Mouse (Mus musculus) Patski (cell line): Measurements from ENCODE around the gene 4930426L09Rik. TPM values are rescaled to one million over a fixed set of nuclear protein-coding genes. Genes with fewer than 3 reads are reported as not detected.

Source experiments
- ATAC-seq: fragments of 100-300 bp; one replicate; pipeline ENCODE4 v1.8.0; 2021
- CTCF ChIA-PET: fragments of 350-600 bp; sonication (Branson Sonifier 250); formaldehyde crosslinking; loops from one replicate; lab custom pipeline; 2022; ENCODE audit warnings: inconsistent platforms; lab: Charles Lee
- POLR2A ChIA-PET: fragments of 350-600 bp; sonication (Branson Sonifier 250); formaldehyde crosslinking; loops from one replicate; lab custom pipeline; 2022; ENCODE audit warnings: antibody characterized with exemption, inconsistent platforms; lab: Charles Lee
- DNase-seq: peaks from one replicate; pipeline ENCODE4 v3.0.0-alpha.2; 2011; ENCODE audit warnings: low read depth, low spot score
- H3K27me3 ChIP-seq: fragments of 371-371 bp; one replicate; pipeline ENCODE4 v1.5.1; 2021
- CTCF ChIP-seq: fragments of 100-300 bp; IDR thresholded peaks from one replicate; pipeline ENCODE4 v1.5.1; 2021
- in situ Hi-C: fragments of 300-500 bp; cut with MboI; formaldehyde crosslinking; loops from 3 replicates; pipeline ENCODE4 v1.11.1; 2018; ENCODE audit warnings: low pct_unique_long_range_greater_than_20kb, mixed read lengths
- polyA plus RNA-seq: library from polyadenylated mRNA; unstranded; gene quantifications from one replicate; pipeline ENCODE4 v1.2.3, GENCODE M21; 2021

4930426L09Rik gene
- polyA plus RNA-seq, 1 experiment from 2014 or later = 0.53 TPM

DNA sequence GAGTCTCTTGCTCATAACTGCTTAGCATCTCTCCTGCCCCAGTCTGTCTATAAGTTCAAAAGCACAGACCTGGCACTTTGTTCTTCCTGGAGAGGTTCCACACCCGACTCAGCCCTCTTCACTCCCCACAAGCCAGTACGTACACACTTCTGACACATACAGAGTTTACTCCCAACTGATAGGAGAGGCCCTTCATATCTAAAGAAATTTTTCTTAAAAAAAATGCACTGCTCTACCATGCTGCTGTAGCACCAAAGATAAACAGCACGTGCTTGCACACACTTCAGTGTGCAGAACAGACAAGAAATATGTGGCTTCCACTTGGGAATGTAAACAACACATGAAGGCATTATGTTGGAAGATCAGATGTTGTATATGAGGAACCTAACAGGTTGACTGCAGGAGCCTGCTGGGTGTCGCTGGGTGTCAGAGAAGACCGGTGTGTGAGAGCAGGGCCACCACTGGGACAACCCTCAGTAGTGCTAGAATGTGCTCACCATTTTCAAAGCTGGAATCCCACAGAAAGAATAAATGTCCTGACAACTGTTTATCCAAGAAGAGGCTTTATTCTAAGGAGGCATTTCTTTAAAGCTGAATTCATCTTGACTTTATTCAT lies 29.0 kb upstream of the 4930426L09Rik start:
- POLR2A ChIA-PET = interaction anchor here (1.2 kb wide), 1 partner anchor 12 kb away, joined by 3 read pairs; no protein-coding TSS in a partner anchor
- in situ Hi-C loops = no loop called here
- no peak for DNase-seq
- CTCF ChIA-PET = no interaction called here
- no peaks in the 10 kb centered on the region for H3K27me3 ChIP-seq
- TF ChIP-seq CTCF = no peak
- ATAC-seq = peak; percentile 21

DNA sequence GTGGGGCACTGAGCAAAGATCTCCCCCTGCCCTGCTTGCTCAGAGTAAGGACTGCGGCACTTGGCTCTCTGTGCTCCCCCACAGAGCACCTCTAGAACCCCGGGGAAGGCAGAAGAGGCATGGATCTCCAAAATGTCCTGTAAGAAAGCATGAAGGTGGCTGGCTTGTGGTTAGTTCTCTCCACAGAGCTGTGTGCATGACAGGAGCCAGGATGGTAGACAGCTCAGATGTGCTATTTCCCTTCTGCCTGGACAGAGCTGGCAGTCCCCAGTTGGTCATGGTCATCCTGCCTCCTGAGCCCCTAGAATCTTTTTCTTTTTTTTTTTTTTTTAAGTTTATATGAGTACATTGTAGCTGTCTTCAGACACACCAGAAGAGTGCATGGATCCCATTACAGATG lies 27.7 kb upstream of the 4930426L09Rik start:
- CTCF ChIA-PET = interaction anchor here (0.8 to 1.5 kb wide), 2 partner anchors 13 to 25 kb away, joined by 3 read pairs; no protein-coding TSS in a partner anchor
- DNase-seq (no peak), ATAC-seq (no peak)
- no peak for TF ChIP-seq CTCF
- in situ Hi-C loops = no loop called here
- POLR2A ChIA-PET = no interaction called here
- H3K27me3 ChIP-seq = no peaks in the 10 kb centered on the region

DNA sequence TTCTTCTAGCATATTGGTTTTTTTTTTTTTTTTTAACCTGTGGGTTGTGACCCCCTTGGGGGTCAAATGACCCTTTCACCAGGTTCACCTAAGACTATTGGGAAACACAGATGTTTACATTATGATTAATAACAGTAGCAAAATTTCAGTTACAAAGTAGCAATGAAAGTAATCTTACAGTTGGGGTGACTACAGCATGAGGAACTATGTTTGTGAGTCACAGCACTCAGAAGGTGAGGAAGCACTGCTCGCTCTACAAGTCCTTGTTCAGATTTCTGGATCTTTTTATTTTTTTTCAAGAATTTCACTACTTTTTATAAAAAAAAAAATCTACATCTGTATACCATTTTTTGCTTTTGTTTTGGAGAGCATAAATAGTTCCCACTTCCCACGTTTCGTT lies 26.6 kb upstream of the 4930426L09Rik start:
- DNase-seq (no peak), ATAC-seq (no peak)
- H3K27me3 ChIP-seq = no peaks in the 10 kb centered on the region
- in situ Hi-C loops = no loop called here
- ChIA-PET CTCF (interaction anchor here (1.6 kb wide), 1 partner anchor 8 kb away, joined by 3 read pairs; no protein-coding TSS in a partner anchor), POLR2A (no interaction called here)
- no peak for TF ChIP-seq CTCF

DNA sequence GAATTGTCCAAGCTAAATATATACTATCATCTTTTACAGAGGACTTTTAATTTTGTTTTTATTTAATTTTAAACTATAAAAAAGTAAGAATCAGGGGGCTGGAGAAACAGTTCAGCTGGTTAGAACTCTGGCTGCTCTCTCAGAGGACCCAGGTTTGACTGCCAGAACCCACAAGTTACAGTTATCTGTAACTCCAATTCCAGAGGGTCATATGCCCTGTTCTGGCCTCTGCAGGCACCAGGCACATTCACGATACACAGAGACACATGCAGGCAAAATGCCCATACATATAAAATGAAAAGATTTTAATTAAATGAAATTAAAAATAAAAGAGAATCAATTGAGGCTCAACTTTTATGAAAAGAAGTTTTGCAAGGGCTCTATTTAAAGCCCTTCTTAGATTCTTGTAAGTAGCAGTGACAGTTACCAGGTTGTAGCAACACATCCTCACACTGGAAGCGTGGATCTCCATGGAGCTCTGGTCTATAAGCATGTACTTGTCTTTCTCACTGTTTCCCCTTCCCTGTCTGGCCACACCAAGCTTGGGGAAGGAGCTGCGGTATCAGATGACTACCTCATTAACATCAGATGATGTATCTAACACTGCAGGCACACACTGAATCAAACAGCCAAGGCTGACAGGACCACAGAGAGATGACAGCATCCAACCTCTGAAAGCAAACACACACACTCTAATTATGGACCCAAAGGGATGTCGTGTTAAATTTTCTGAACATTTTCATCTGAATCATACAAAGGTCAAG lies 23.1 kb upstream of the 4930426L09Rik start:
- POLR2A ChIA-PET = interaction anchor here (0.5 kb wide), 1 partner anchor 403 kb away, joined by 3 read pairs; no protein-coding TSS in a partner anchor
- CTCF ChIA-PET = interaction anchor here (1.5 kb wide), 1 partner anchor 11 kb away, joined by 3 read pairs; no protein-coding TSS in a partner anchor
- H3K27me3 ChIP-seq = no peaks in the 10 kb centered on the region
- no peak for ATAC-seq
- DNase-seq = no peak
- TF ChIP-seq CTCF = no peak
- in situ Hi-C loops = no loop called here

DNA sequence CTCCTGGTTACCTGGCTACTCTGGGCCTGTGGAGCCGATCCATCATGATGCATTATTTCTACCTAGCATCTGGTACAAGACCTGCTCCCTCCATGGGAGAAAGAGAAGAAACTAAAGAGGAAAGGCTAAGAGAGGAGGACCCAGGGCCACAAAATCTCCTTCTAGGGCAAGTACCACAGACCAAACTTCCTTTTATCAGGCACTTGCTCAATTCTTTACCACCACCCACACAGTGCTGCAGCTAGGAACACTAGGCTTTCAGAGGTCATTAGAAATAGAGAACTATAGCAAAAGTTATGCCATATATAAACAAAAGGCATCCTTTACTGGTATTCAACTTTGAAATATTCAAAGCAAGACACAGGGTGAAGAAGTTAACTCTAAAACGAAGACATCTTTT lies 22.0 kb upstream of the 4930426L09Rik start:
- in situ Hi-C loops = no loop called here
- POLR2A ChIA-PET = no interaction called here

DNA sequence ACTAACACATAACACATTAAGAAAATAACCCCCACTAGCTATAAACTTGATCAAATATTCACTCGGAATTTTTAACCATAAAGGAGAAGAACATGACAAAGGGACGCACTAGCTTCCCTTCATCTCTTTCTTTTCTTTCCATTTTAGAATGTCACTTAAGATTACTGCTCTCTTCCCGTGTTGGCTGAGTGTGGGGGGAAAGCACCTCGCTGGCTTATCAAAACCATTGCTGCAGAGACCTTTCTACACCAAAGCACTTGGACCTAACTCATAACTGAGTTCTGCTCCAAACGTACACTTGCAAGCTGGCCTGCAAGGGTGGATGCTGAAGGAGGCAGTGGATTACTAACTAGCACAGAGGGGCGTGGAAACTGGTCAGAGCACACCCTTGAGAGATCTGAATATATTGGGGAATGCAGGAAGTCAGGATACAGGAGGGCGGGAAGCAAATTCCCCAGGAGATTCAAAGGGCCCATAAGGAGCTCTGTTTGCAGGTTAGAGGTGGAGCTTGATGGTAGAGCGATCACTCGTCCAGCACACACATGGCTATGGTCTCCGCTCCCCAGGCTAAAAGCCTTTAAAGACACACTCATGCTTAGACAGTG lies 20.8 kb upstream of the 4930426L09Rik start:
- ATAC-seq (no peak), DNase-seq (no peak)
- ChIA-PET POLR2A (no interaction called here), CTCF (interaction anchor here (0.9 kb wide), 1 partner anchor 62 kb away, joined by 3 read pairs; no protein-coding TSS in a partner anchor)
- no peaks in the 10 kb centered on the region for H3K27me3 ChIP-seq
- no peak for TF ChIP-seq CTCF
- in situ Hi-C loops = no loop called here

More for the DNA sequence above, 22.0 kb upstream of the 4930426L09Rik start:
- no peak for TF ChIP-seq CTCF
- CTCF ChIA-PET = interaction anchor here (1.5 kb wide), 1 partner anchor 10 kb away, joined by 3 read pairs; no protein-coding TSS in a partner anchor
- no peak for DNase-seq
- no peaks in the 10 kb centered on the region for H3K27me3 ChIP-seq
- no peak for ATAC-seq

DNA sequence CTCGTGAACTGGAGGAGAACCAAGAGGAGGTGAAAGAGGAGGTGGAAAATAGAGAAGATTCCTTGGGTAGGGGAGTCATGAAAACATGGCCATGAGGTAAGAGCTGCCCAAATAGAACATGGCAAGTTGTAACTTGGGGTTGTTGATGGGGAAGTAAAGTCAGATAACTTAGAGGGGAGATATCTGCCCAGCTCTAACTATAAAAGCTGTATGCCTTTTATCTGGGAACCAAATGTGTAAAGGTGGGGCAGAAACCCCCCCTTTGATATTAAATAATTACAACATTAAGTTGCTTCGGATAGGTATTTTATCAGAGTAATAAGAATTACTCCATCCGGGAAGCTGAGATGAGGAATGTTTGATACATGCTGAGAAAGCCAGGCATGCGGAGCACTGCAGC lies 19.1 kb upstream of the 4930426L09Rik start:
- H3K27me3 ChIP-seq = no peaks in the 10 kb centered on the region
- DNase-seq (no peak), ATAC-seq (no peak)
- TF ChIP-seq CTCF = no peak
- ChIA-PET CTCF (interaction anchor here (1.5 kb wide), 1 partner anchor 81 kb away, joined by 3 read pairs; no protein-coding TSS in a partner anchor), POLR2A (no interaction called here)
- in situ Hi-C loops = no loop called here

DNA sequence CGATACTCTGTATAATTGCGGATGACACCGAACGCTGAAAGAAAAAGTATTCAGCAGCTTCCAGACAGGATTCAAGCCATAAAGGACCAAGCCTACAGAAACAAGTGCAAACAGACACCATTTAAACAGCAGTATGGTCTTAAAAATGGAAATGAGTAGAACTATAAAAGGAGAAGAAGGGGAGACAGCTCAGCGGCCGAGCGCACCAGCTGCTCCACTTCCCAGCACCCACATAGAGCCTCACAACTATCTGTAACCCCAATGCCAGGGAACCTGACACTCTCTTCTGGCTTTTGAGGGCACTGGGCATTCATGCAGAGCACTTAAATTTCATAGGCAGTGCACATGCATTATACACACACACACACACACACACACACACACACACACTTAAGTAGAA lies 18.5 kb upstream of the 4930426L09Rik start:
- ChIA-PET CTCF (interaction anchor here (1.5 kb wide), 1 partner anchor 82 kb away, joined by 3 read pairs; no protein-coding TSS in a partner anchor), POLR2A (interaction anchor here (0.7 kb wide), 1 partner anchor 39 kb away, joined by 5 read pairs; no protein-coding TSS in a partner anchor)
- DNase-seq = no peak
- in situ Hi-C loops = no loop called here
- ATAC-seq = no peak
- no peak for TF ChIP-seq CTCF
- no peaks in the 10 kb centered on the region for H3K27me3 ChIP-seq

DNA sequence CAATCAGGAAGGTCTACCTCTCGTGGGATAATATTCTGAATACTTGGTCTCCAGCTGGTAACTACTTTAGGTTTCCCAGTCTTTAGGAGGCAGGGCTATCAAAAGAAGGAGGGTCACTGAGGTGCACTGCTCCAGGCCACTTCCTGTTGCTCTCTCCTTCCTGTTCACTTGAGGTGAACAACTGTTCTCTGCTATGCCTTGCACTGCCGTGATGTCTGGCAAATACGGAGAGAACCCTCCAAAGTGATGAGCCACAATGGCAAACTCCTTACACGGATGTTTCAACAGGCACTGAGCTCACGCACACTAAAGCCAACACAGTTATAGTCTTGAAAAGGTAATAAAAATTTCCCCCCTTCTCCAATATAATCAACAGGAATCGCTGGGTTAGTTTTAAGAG lies 15.6 kb upstream of the 4930426L09Rik start:
- POLR2A ChIA-PET = no interaction called here
- in situ Hi-C loops = no loop called here
- TF ChIP-seq CTCF = no peak
- CTCF ChIA-PET = interaction anchor here (1.1 kb wide), 1 partner anchor 12 kb away, joined by 3 read pairs; no protein-coding TSS in a partner anchor
- ATAC-seq (no peak), DNase-seq (no peak)
- no peaks in the 10 kb centered on the region for H3K27me3 ChIP-seq

DNA sequence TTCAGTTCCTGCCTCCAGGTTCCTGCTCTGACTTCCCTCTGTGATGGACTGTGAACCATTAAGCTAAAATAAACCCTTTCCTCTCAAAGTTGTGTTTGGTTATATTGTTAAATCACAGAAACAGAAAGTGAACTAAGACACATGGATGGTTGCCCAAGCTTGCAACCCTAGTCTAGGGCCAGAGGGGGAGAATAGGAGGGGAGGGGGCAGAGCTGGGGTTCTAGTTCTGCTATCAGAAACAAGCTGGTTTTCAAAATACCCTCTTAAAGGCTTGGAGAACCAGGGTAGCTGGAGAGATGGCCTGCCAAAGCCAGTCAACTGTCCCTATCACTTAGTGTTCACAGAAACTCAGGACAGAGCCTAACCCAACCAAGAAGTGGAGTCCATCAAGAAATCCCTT lies 14.6 kb upstream of the 4930426L09Rik start:
- ChIA-PET CTCF (interaction anchor here (1.1 kb wide), 1 partner anchor 13 kb away, joined by 3 read pairs; no protein-coding TSS in a partner anchor), POLR2A (no interaction called here)
- TF ChIP-seq CTCF = no peak
- no peaks in the 10 kb centered on the region for H3K27me3 ChIP-seq
- in situ Hi-C loops = no loop called here
- ATAC-seq = no peak
- no peak for DNase-seq
